Mouse (Mus musculus): Measurements from ENCODE around the gene Nrxn3.

GRCm38 (mm10) chr12:89719194-89720080 is 996.8 kb downstream of the Nrxn3 start:
- TF ChIP-seq CTCF (IDR thresholded peaks at IDR 0.05; ENCODE audit: control insufficient read depth, insufficient read depth, insufficient replicate concordance, low read depth, low read length) = no peak
- TF ChIP-seq POLR2A (IDR thresholded peaks at IDR 0.05; ENCODE audit: control insufficient read depth, low read depth, low read length) = no peak
